Mouse (Mus musculus) intestine, embryonic 14.5 days (tissue): ENCODE measurements around the gene Ccdc102a. TPM values are rescaled to one million over a fixed set of nuclear protein-coding genes. Genes with fewer than 3 reads are reported as not detected.

ENCODE experiments used
- ATAC-seq: fragments of 200-750 bp; cut with Nextera tagmentation; replicated peaks from 2 replicates; pipeline ENCODE4 v1.8.0; 2017; ENCODE audit warnings: low read depth, moderate number of reproducible peaks, moderate TSS enrichment, moderate library complexity; ENCODE audit not compliant: low FRiP score, low TSS enrichment
- DNase-seq: peaks from one replicate; pipeline ENCODE4 v3.0.0-alpha.2; 2018; ENCODE audit warnings: low spot score
- H3K27ac ChIP-seq: fragments of 300-500 bp; sonication (generic); 2 replicates; pipeline ENCODE4 v1.5.1; 2014; ENCODE audit warnings: low read depth, mild to moderate bottlenecking, control low read depth
- H3K27me3 ChIP-seq: fragments of 300-500 bp; sonication (generic); replicated peaks from 2 replicates; pipeline ENCODE4 v1.6.1; 2014; ENCODE audit warnings: low read length, control low read depth; ENCODE audit not compliant: control insufficient read depth, insufficient read depth
- H3K36me3 ChIP-seq: fragments of 300-500 bp; sonication (generic); 2 replicates; pipeline ENCODE4 v1.6.1; 2014; ENCODE audit warnings: low read length, control low read depth; ENCODE audit not compliant: control insufficient read depth, insufficient read depth
- H3K4me1 ChIP-seq: fragments of 300-500 bp; sonication (generic); replicated peaks from 2 replicates; pipeline ENCODE4 v1.6.1; 2014; ENCODE audit warnings: low read length, control low read depth, mixed read lengths; ENCODE audit not compliant: control insufficient read depth, insufficient read depth
- H3K4me2 ChIP-seq: fragments of 300-500 bp; sonication (generic); 2 replicates; pipeline ENCODE4 v1.6.1; 2014; ENCODE audit warnings: low read length
- H3K4me3 ChIP-seq: fragments of 300-500 bp; sonication (generic); 2 replicates; pipeline ENCODE4 v1.5.1; 2014; ENCODE audit warnings: low read depth, low read length, control low read depth, mixed read lengths
- H3K9ac ChIP-seq: fragments of 300-500 bp; sonication (generic); 2 replicates; pipeline ENCODE4 v1.6.1; 2014; ENCODE audit warnings: mild to moderate bottlenecking, low read length
- H3K9me3 ChIP-seq: fragments of 300-500 bp; sonication (generic); 2 replicates; pipeline ENCODE4 v1.6.1; 2016; ENCODE audit warnings: low read length, control low read depth; ENCODE audit not compliant: control insufficient read depth
- WGBS: fragments of 180-500 bp; shearing (Covaris S2); extraction: QIAGEN DNeasy Blood & Tissue Kit; methylation state at CpG from one replicate; pipeline ENCODE4 v1.1.7; 2014; 5-methylcytosine and 5-hydroxymethylcytosine counted together
- polyA plus RNA-seq: library from polyadenylated mRNA; unstranded; fragments of >200 nt; fragmentation: Nextera tagmentation; extraction: Ambion mirVana; gene quantifications from 2 replicates; pipeline ENCODE4 v1.2.1, GENCODE M21; 2014

The Ccdc102a gene
- polyA plus RNA-seq, 1 experiment from 2014 or later: 28.2 TPM

GRCm38 (mm10) chr8:94875096-94875870, 42.6 kb downstream of the Ccdc102a start:
- no peaks in the 10 kb centered on the region for H3K9me3 ChIP-seq
- H3K9ac ChIP-seq: peak overlapping the region; percentile 56
- peak; percentile 73 for DNase-seq
- H3K4me1 ChIP-seq: peaks cover 39% of the 10 kb centered on the region
- H3K27ac ChIP-seq: no peak overlapping the region
- peak overlapping the region; percentile 61 for H3K4me3 ChIP-seq
- ATAC-seq: no peak
- 0 out of 2 replicates have a peak, but pooled peaks cover 4% of the 10 kb centered on the region for H3K27me3 ChIP-seq
- H3K36me3 ChIP-seq: no peaks in the 10 kb centered on the region
- 15% methylated on average over 17 of the region's 17 CpGs for WGBS
- H3K4me2 ChIP-seq: peak overlapping the region; percentile 91

GRCm38 (mm10) chr8:94874358-94874757, 43.5 kb downstream of the Ccdc102a start:
- peak overlapping the region; percentile 91 for H3K4me2 ChIP-seq
- H3K27me3 ChIP-seq: 0 out of 2 replicates have a peak, but pooled peaks cover 4% of the 10 kb centered on the region
- H3K4me3 ChIP-seq: peak overlapping the region; percentile 61
- H3K27ac ChIP-seq: no peak overlapping the region
- H3K4me1 ChIP-seq: peaks cover 43% of the 10 kb centered on the region
- ATAC-seq (no peak), DNase-seq (peak; percentile 86)
- H3K36me3 ChIP-seq: no peaks in the 10 kb centered on the region
- no peaks in the 10 kb centered on the region for H3K9me3 ChIP-seq
- peak overlapping the region; percentile 56; the same call in 1 of the 2 replicates for H3K9ac ChIP-seq
- 11% methylated on average over 6 of the region's 6 CpGs for WGBS

GRCm38 (mm10) chr8:94872576-94872975, 45.3 kb downstream of the Ccdc102a start:
- Histone ChIP-seq H3K4me3 (no peak overlapping the region), H3K9ac (no peak overlapping the region), H3K27ac (peak overlapping the region; percentile 80; the same call in 1 of the 2 replicates)

GRCm38 (mm10) chr8:94872156-94872555, 45.7 kb downstream of the Ccdc102a start:
- Histone ChIP-seq H3K9me3 (no peaks in the 10 kb centered on the region), H3K27ac (peak overlapping the region; percentile 80), H3K4me1 (peaks cover 45% of the 10 kb centered on the region), H3K36me3 (peaks cover under 1% of the 10 kb centered on the region; the same call in 1 of the 2 replicates), H3K4me3 (0 out of 2 replicates have a peak overlapping the region, but pooled peaks have one; percentile 47), H3K27me3 (0 out of 2 replicates have a peak, but pooled peaks cover 4% of the 10 kb centered on the region), H3K9ac (0 out of 2 replicates have a peak overlapping the region, but pooled peaks have one; percentile 10), H3K4me2 (peak overlapping the region; percentile 80)
- ATAC-seq (no peak), DNase-seq (no peak)
- 51% methylated on average over 3 of the region's 3 CpGs for WGBS

More at GRCm38 (mm10) chr8:94872576-94872975, 45.3 kb downstream of the Ccdc102a start:
- WGBS: 72% methylated on average over 2 of the region's 2 CpGs
- peak overlapping the region; percentile 80 for H3K4me2 ChIP-seq
- no peaks in the 10 kb centered on the region for H3K9me3 ChIP-seq
- DNase-seq (no peak), ATAC-seq (no peak)
- no peaks in the 10 kb centered on the region for H3K36me3 ChIP-seq
- H3K4me1 ChIP-seq: peaks cover 45% of the 10 kb centered on the region
- H3K27me3 ChIP-seq: 0 out of 2 replicates have a peak, but pooled peaks cover 4% of the 10 kb centered on the region

- Histone ChIP-seq H3K4me3 (peak overlapping the region; percentile 47), H3K9me3 (no peaks in the 10 kb centered on the region), H3K27me3 (0 out of 2 replicates have a peak, but pooled peaks cover 4% of the 10 kb centered on the region), H3K27ac (peak overlapping the region; percentile 80), H3K9ac (peak overlapping the region; percentile 41), H3K4me2 (peak overlapping the region; percentile 80), H3K4me1 (peaks cover 39% of the 10 kb centered on the region), H3K36me3 (peaks cover 9% of the 10 kb centered on the region)
- WGBS: 3% methylated on average over 7 of the region's 7 CpGs
- peak; percentile 77 for ATAC-seq
- DNase-seq: peak; percentile 81
Observed at GRCm38 (mm10) chr8:94871108-94871894, 46.6 kb downstream of the Ccdc102a start.

- Histone ChIP-seq H3K27me3 (0 out of 2 replicates have a peak, but pooled peaks cover 4% of the 10 kb centered on the region), H3K36me3 (peaks cover 16% of the 10 kb centered on the region), H3K9ac (peak overlapping the region; percentile 41), H3K4me2 (peak overlapping the region; percentile 80), H3K27ac (no peak overlapping the region), H3K4me1 (peaks cover 38% of the 10 kb centered on the region), H3K4me3 (peak overlapping the region; percentile 47), H3K9me3 (no peaks in the 10 kb centered on the region)
- DNase-seq: peak; percentile 69
- WGBS: 12% methylated on average over 22 of the region's 22 CpGs
- peak; percentile 4; the same call in 1 of the 2 replicates for ATAC-seq
Observed at GRCm38 (mm10) chr8:94870474-94871107, 47.3 kb downstream of the Ccdc102a start.

- Histone ChIP-seq H3K27me3 (0 out of 2 replicates have a peak, but pooled peaks cover 2% of the 10 kb centered on the region), H3K36me3 (peaks cover 22% of the 10 kb centered on the region), H3K9ac (no peak overlapping the region), H3K4me1 (peaks cover 32% of the 10 kb centered on the region), H3K4me3 (peak overlapping the region; percentile 47; the same call in 1 of the 2 replicates), H3K27ac (no peak overlapping the region), H3K4me2 (peak overlapping the region; percentile 80), H3K9me3 (no peaks in the 10 kb centered on the region)
- ATAC-seq (no peak), DNase-seq (no peak)
- 54% methylated on average over 4 of the region's 4 CpGs for WGBS
Observed at GRCm38 (mm10) chr8:94870003-94870402, 47.9 kb downstream of the Ccdc102a start.

- Histone ChIP-seq H3K4me3 (no peak overlapping the region), H3K4me1 (peaks cover 25% of the 10 kb centered on the region), H3K4me2 (no peak overlapping the region), H3K27ac (no peak overlapping the region), H3K27me3 (no peaks in the 10 kb centered on the region), H3K9me3 (no peaks in the 10 kb centered on the region), H3K9ac (no peak overlapping the region), H3K36me3 (peaks cover 30% of the 10 kb centered on the region)
- DNase-seq (no peak), ATAC-seq (no peak)
- WGBS: 70% methylated on average over 7 of the region's 7 CpGs
Observed at GRCm38 (mm10) chr8:94869146-94869545, 48.8 kb downstream of the Ccdc102a start.
